Mouse (Mus musculus) G1E (cell line): ENCODE data around the gene Mucl1. TPM values are rescaled to one million over a fixed set of nuclear protein-coding genes. Genes with fewer than 3 reads are reported as not detected.
"Not testable (repeated sequence)": the region's sequence is repeated elsewhere in the genome, so short reads cannot be mapped to it uniquely, and the experiment has no call there.

Experiments used
- ATAC-seq: 2 replicates; pipeline ENCODE4 v1.8.0; 2016; ENCODE audit warnings: mild to moderate bottlenecking; ENCODE audit not compliant: insufficient number of reproducible peaks, poor library complexity, low FRiP score, severe bottlenecking; ENCODE audit errors: extremely low read depth
- DNase-seq: peaks from one replicate; pipeline ENCODE4 v3.0.0; 2012; ENCODE audit warnings: low spot score
- H3K27me3 ChIP-seq: 2 replicates; pipeline ENCODE4 v1.6.1; 2012; ENCODE audit warnings: mild to moderate bottlenecking, low read length, inconsistent platforms; ENCODE audit not compliant: insufficient read depth
- H3K36me3 ChIP-seq: replicated peaks from 2 replicates; pipeline ENCODE3; 2012; ENCODE audit warnings: mild to moderate bottlenecking, inconsistent platforms
- H3K4me1 ChIP-seq: 2 replicates; pipeline ENCODE4 v1.6.1; 2012; ENCODE audit warnings: low read depth, low read length, inconsistent platforms, mixed read lengths; ENCODE audit not compliant: insufficient read depth
- H3K4me3 ChIP-seq: 2 replicates; pipeline ENCODE4 v1.5.1; 2012; ENCODE audit warnings: low read depth, mild to moderate bottlenecking, inconsistent platforms, low read length, moderate library complexity, mixed read lengths
- H3K9me3 ChIP-seq: replicated peaks from 2 replicates; pipeline ENCODE4 v1.6.1; 2012; ENCODE audit warnings: inconsistent platforms
- CTCF ChIP-seq: IDR thresholded peaks from 2 replicates; pipeline ENCODE4 v1.5.1; 2012; ENCODE audit warnings: low read depth, low read length, inconsistent platforms, mixed read lengths
- GATA1 ChIP-seq: IDR thresholded peaks from 2 replicates; pipeline ENCODE4 v1.6.1; 2012; ENCODE audit warnings: borderline replicate concordance, low read length, inconsistent platforms, mixed read lengths
- GATA2 ChIP-seq: IDR thresholded peaks from 2 replicates; pipeline ENCODE4 v1.6.1; 2012; ENCODE audit warnings: low read depth, low read length, inconsistent platforms, borderline replicate concordance
- POLR2AphosphoS5 ChIP-seq: IDR thresholded peaks from 2 replicates; pipeline ENCODE4 v1.6.1; 2012; ENCODE audit warnings: low read depth, low read length, inconsistent platforms; ENCODE audit not compliant: insufficient replicate concordance
- polyA plus RNA-seq: library from polyadenylated mRNA; stranded (reverse); fragments of >175 nt; gene quantifications from 2 replicates; pipeline ENCODE4 v1.2.3, GENCODE M21; 2012
- total RNA-seq, 2 experiments: library from RNA; stranded (forward) in 1 of 2; stranded (reverse) in 1 of 2; fragments of 200-1000 nt in 1 of 2; fragments of >200 nt in 1 of 2; fragmentation: Nextera tagmentation in 1 of 2; gene quantifications; 2 replicates each; pipeline ENCODE4 v1.2.3; 2014 to 2017

Gene Mucl1
- total RNA-seq (2014; fragmentation: Nextera tagmentation) (not detected in 2 replicates), total RNA-seq (2017) (not detected in 2 replicates), polyA plus RNA-seq (not detected in 2 replicates)

- DNase-seq (no peak), ATAC-seq (no peak)
- Histone ChIP-seq H3K4me1 (no peaks in the 10 kb centered on the region), H3K36me3 (no peaks in the 10 kb centered on the region), H3K4me3 (no peak within 1 kb of the TSS), H3K27me3 (no peaks in the 10 kb centered on the region), H3K9me3 (no peaks in the 10 kb centered on the region)
- TF ChIP-seq GATA1 (no peak), POLR2AphosphoS5 (no peak), GATA2 (no peak), CTCF (no peak)
Observed at GRCm38 (mm10) chr15:103755369-103755768, at the start of gene Mucl1. Gene Mucl1 (minus strand): TSS chr15:103755469.

GRCm38 (mm10) chr15:103766836-103767235, 11.6 kb upstream of the Mucl1 start:
- peak; percentile 62 for TF ChIP-seq CTCF
- H3K9me3 ChIP-seq, H3K4me3 ChIP-seq, ATAC-seq, H3K27me3 ChIP-seq, H3K4me1 ChIP-seq, H3K36me3 ChIP-seq, DNase-seq: not testable (repeated sequence)

GRCm38 (mm10) chr15:103716861-103717260, 38.4 kb downstream of the Mucl1 start:
- not testable (repeated sequence) for DNase-seq, H3K4me3 ChIP-seq, H3K9me3 ChIP-seq, ATAC-seq, H3K27me3 ChIP-seq, H3K36me3 ChIP-seq, H3K4me1 ChIP-seq

Other genes starting within 250 kb of the Mucl1 start
- gene Ppp1r1a, start 217.5 kb downstream of the Mucl1 start, total RNA-seq (2014; fragmentation: Nextera tagmentation), result not detected in 2 replicates
- not detected in 2 replicates for gene Ppp1r1a, start 217.5 kb downstream of the Mucl1 start, total RNA-seq (2017)
- gene Ppp1r1a, start 217.5 kb downstream of the Mucl1 start, polyA plus RNA-seq, result not detected in 2 replicates
- not detected in 2 replicates for gene Glycam1, start 190.4 kb downstream of the Mucl1 start, total RNA-seq (2014; fragmentation: Nextera tagmentation)
- not detected in 2 replicates for gene Glycam1, start 190.4 kb downstream of the Mucl1 start, total RNA-seq (2017)
- gene Glycam1, start 190.4 kb downstream of the Mucl1 start, polyA plus RNA-seq, result not detected in 2 replicates
- not detected in 2 replicates for gene Mucl2, start 143.8 kb upstream of the Mucl1 start, total RNA-seq (2014; fragmentation: Nextera tagmentation)
- gene Mucl2, start 143.8 kb upstream of the Mucl1 start, total RNA-seq (2017), result 0.27 and 0.29 TPM in 2 replicates
- gene Mucl2, start 143.8 kb upstream of the Mucl1 start, polyA plus RNA-seq, result not detected in 2 replicates